Mouse (Mus musculus): ENCODE results near the gene Olfr808. TPM values are rescaled to one million over a fixed set of nuclear protein-coding genes. Genes with fewer than 3 reads are reported as not detected.

Gene Olfr808
- polyA plus RNA-seq (2014; fragmentation: Illumina TruSeq; extraction: RNeasy Lipid Tissue Mini Kit (QIAGEN cat#74804); ENCODE audit: low read depth, low replicate concordance): not detected

DNA sequence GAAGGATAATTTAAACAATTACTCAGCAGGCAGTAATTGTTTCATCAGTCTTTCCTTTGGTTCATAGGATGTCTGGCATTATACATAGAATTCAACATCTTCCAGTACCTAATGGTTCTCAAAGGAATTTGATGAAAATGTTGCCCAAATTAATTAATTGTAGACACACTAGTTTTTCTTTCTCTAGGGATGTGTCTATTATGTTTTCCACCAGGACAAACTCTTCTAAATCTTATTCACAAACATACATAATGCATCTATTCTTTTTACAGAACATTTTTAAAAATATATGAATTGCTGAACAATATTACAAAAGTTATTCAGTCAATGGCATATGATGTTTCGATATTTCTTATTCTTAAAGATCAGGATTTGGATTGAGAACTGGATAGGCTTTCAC, at the start of gene Olfr808:
Gene Olfr808 (plus strand): TSS at position 301 of the 400 bp plus-strand sequence.

GRCm38 (mm10) chr10:129729275-129729674, 36.0 kb upstream of the Olfr808 start, which contains the start of gene Olfr805:
Gene Olfr805, minus strand, starts transcription at chr10:129729375.

GRCm38 (mm10) chr10:129741821-129742220, 23.5 kb upstream of the Olfr808 start, which contains the start of gene Olfr806:
Gene Olfr806, minus strand, starts transcription at chr10:129741921.

GRCm38 (mm10) chr10:129757693-129758092, 7.6 kb upstream of the Olfr808 start, which contains the start of gene Olfr807:
Gene Olfr807, minus strand, starts transcription at chr10:129757793.

GRCm38 (mm10) chr10:129774338-129774737, 9.1 kb downstream of the Olfr808 start, which contains the start of gene Olfr809:
Gene Olfr809, plus strand, starts transcription at chr10:129774638.

GRCm38 (mm10) chr10:129794817-129795216, 29.5 kb downstream of the Olfr808 start, which contains the start of gene Olfr810:
Gene Olfr810, minus strand, starts transcription at chr10:129794917.

GRCm38 (mm10) chr10:129804296-129804695, 39.0 kb downstream of the Olfr808 start, which contains the start of gene Olfr811:
Gene Olfr811, minus strand, starts transcription at chr10:129804396.

Other genes with a start within 250 kb of the Olfr808 start
- not detected for gene Olfr791, start 243.7 kb upstream of the Olfr808 start, polyA plus RNA-seq (2014; fragmentation: Illumina TruSeq; extraction: RNeasy Lipid Tissue Mini Kit (QIAGEN cat#74804); ENCODE audit: low read depth, low replicate concordance)
- not detected for gene Olfr792, start 226.3 kb upstream of the Olfr808 start, polyA plus RNA-seq (2014; fragmentation: Illumina TruSeq; extraction: RNeasy Lipid Tissue Mini Kit (QIAGEN cat#74804); ENCODE audit: low read depth, low replicate concordance)
- gene Olfr794, start 197.8 kb upstream of the Olfr808 start, polyA plus RNA-seq (2014; fragmentation: Illumina TruSeq; extraction: RNeasy Lipid Tissue Mini Kit (QIAGEN cat#74804); ENCODE audit: low read depth, low replicate concordance): not detected
- not detected for gene Olfr796, start 152.9 kb upstream of the Olfr808 start, polyA plus RNA-seq (2014; fragmentation: Illumina TruSeq; extraction: RNeasy Lipid Tissue Mini Kit (QIAGEN cat#74804); ENCODE audit: low read depth, low replicate concordance)
- not detected for gene Olfr798, start 137.5 kb upstream of the Olfr808 start, polyA plus RNA-seq (2014; fragmentation: Illumina TruSeq; extraction: RNeasy Lipid Tissue Mini Kit (QIAGEN cat#74804); ENCODE audit: low read depth, low replicate concordance)
- not detected for gene Olfr799, start 128.0 kb upstream of the Olfr808 start, polyA plus RNA-seq (2014; fragmentation: Illumina TruSeq; extraction: RNeasy Lipid Tissue Mini Kit (QIAGEN cat#74804); ENCODE audit: low read depth, low replicate concordance)
- gene Olfr800, start 107.8 kb upstream of the Olfr808 start, polyA plus RNA-seq (2014; fragmentation: Illumina TruSeq; extraction: RNeasy Lipid Tissue Mini Kit (QIAGEN cat#74804); ENCODE audit: low read depth, low replicate concordance): not detected
- gene Olfr801, start 91.6 kb upstream of the Olfr808 start, polyA plus RNA-seq (2014; fragmentation: Illumina TruSeq; extraction: RNeasy Lipid Tissue Mini Kit (QIAGEN cat#74804); ENCODE audit: low read depth, low replicate concordance): not detected
- gene Olfr802, start 77.3 kb upstream of the Olfr808 start, polyA plus RNA-seq (2014; fragmentation: Illumina TruSeq; extraction: RNeasy Lipid Tissue Mini Kit (QIAGEN cat#74804); ENCODE audit: low read depth, low replicate concordance): not detected
- not detected for gene Olfr803, start 71.2 kb upstream of the Olfr808 start, polyA plus RNA-seq (2014; fragmentation: Illumina TruSeq; extraction: RNeasy Lipid Tissue Mini Kit (QIAGEN cat#74804); ENCODE audit: low read depth, low replicate concordance)
- not detected for gene Olfr804, start 62.3 kb upstream of the Olfr808 start, polyA plus RNA-seq (2014; fragmentation: Illumina TruSeq; extraction: RNeasy Lipid Tissue Mini Kit (QIAGEN cat#74804); ENCODE audit: low read depth, low replicate concordance)
- gene Olfr805, start 36.1 kb upstream of the Olfr808 start, polyA plus RNA-seq (2014; fragmentation: Illumina TruSeq; extraction: RNeasy Lipid Tissue Mini Kit (QIAGEN cat#74804); ENCODE audit: low read depth, low replicate concordance): not detected
- gene Olfr806, start 23.6 kb upstream of the Olfr808 start, polyA plus RNA-seq (2014; fragmentation: Illumina TruSeq; extraction: RNeasy Lipid Tissue Mini Kit (QIAGEN cat#74804); ENCODE audit: low read depth, low replicate concordance): not detected
- gene Olfr807, start 7.7 kb upstream of the Olfr808 start, polyA plus RNA-seq (2014; fragmentation: Illumina TruSeq; extraction: RNeasy Lipid Tissue Mini Kit (QIAGEN cat#74804); ENCODE audit: low read depth, low replicate concordance): not detected
- gene Olfr809, start 9.2 kb downstream of the Olfr808 start, polyA plus RNA-seq (2014; fragmentation: Illumina TruSeq; extraction: RNeasy Lipid Tissue Mini Kit (QIAGEN cat#74804); ENCODE audit: low read depth, low replicate concordance): not detected
- not detected for gene Olfr810, start 29.4 kb downstream of the Olfr808 start, polyA plus RNA-seq (2014; fragmentation: Illumina TruSeq; extraction: RNeasy Lipid Tissue Mini Kit (QIAGEN cat#74804); ENCODE audit: low read depth, low replicate concordance)
- gene Olfr811, start 38.9 kb downstream of the Olfr808 start, polyA plus RNA-seq (2014; fragmentation: Illumina TruSeq; extraction: RNeasy Lipid Tissue Mini Kit (QIAGEN cat#74804); ENCODE audit: low read depth, low replicate concordance): not detected
- not detected for gene Olfr812, start 80.6 kb downstream of the Olfr808 start, polyA plus RNA-seq (2014; fragmentation: Illumina TruSeq; extraction: RNeasy Lipid Tissue Mini Kit (QIAGEN cat#74804); ENCODE audit: low read depth, low replicate concordance)
- not detected for gene Olfr813, start 89.9 kb downstream of the Olfr808 start, polyA plus RNA-seq (2014; fragmentation: Illumina TruSeq; extraction: RNeasy Lipid Tissue Mini Kit (QIAGEN cat#74804); ENCODE audit: low read depth, low replicate concordance)
- gene Olfr814, start 114.4 kb downstream of the Olfr808 start, polyA plus RNA-seq (2014; fragmentation: Illumina TruSeq; extraction: RNeasy Lipid Tissue Mini Kit (QIAGEN cat#74804); ENCODE audit: low read depth, low replicate concordance): not detected
- not detected for gene Olfr815, start 140.4 kb downstream of the Olfr808 start, polyA plus RNA-seq (2014; fragmentation: Illumina TruSeq; extraction: RNeasy Lipid Tissue Mini Kit (QIAGEN cat#74804); ENCODE audit: low read depth, low replicate concordance)
- not detected for gene Olfr816, start 150.1 kb downstream of the Olfr808 start, polyA plus RNA-seq (2014; fragmentation: Illumina TruSeq; extraction: RNeasy Lipid Tissue Mini Kit (QIAGEN cat#74804); ENCODE audit: low read depth, low replicate concordance)
- gene Olfr818, start 183.6 kb downstream of the Olfr808 start, polyA plus RNA-seq (2014; fragmentation: Illumina TruSeq; extraction: RNeasy Lipid Tissue Mini Kit (QIAGEN cat#74804); ENCODE audit: low read depth, low replicate concordance): not detected
- not detected for gene Olfr819, start 201.8 kb downstream of the Olfr808 start, polyA plus RNA-seq (2014; fragmentation: Illumina TruSeq; extraction: RNeasy Lipid Tissue Mini Kit (QIAGEN cat#74804); ENCODE audit: low read depth, low replicate concordance)
- gene Olfr247, start 210.7 kb downstream of the Olfr808 start, polyA plus RNA-seq (2014; fragmentation: Illumina TruSeq; extraction: RNeasy Lipid Tissue Mini Kit (QIAGEN cat#74804); ENCODE audit: low read depth, low replicate concordance): not detected
- gene Gm10310, start 219.6 kb downstream of the Olfr808 start, polyA plus RNA-seq (2014; fragmentation: Illumina TruSeq; extraction: RNeasy Lipid Tissue Mini Kit (QIAGEN cat#74804); ENCODE audit: low read depth, low replicate concordance): not detected
- gene Olfr820, start 247.1 kb downstream of the Olfr808 start, polyA plus RNA-seq (2014; fragmentation: Illumina TruSeq; extraction: RNeasy Lipid Tissue Mini Kit (QIAGEN cat#74804); ENCODE audit: low read depth, low replicate concordance): not detected